Mouse (Mus musculus) embryonic fibroblast, embryonic 13.5 days (primary cell): ENCODE results near the gene Slc6a6.

ENCODE experiments used
- CTCF ChIP-seq: IDR thresholded peaks from 2 replicates; pipeline ENCODE4 v1.5.1; 2011; ENCODE audit warnings: mild to moderate bottlenecking, control low read depth, low read length, moderate library complexity, borderline replicate concordance; ENCODE audit not compliant: insufficient read depth
- POLR2A ChIP-seq: IDR thresholded peaks from 2 replicates; pipeline ENCODE4 v1.6.1; 2011; ENCODE audit warnings: low read depth, mild to moderate bottlenecking, control low read depth, low read length, moderate library complexity

DNA sequence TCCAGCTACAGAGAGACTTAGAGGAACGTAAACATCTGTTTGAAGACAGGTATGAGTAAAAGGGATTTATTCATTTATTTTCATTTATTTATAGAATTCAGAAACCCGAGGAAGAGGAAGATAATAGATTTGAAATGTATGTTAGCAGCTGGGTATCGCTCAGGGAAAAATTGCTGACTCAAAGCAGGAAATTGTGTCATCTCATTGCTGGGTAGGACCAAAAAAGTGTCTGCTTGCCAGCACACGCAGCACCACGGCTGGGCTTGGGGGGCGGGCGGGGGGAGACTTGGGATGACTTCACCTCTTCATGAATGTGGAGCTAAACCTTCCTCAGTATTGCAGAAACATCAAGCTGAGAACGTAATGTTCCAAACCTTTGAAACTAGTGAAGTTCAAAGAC is 83.7 kb downstream of the Slc6a6 start:
- TF ChIP-seq CTCF (no peak), POLR2A (no peak)
